ENCODE assay signal across 7 mouse cellular contexts in the genomic region with DNA sequence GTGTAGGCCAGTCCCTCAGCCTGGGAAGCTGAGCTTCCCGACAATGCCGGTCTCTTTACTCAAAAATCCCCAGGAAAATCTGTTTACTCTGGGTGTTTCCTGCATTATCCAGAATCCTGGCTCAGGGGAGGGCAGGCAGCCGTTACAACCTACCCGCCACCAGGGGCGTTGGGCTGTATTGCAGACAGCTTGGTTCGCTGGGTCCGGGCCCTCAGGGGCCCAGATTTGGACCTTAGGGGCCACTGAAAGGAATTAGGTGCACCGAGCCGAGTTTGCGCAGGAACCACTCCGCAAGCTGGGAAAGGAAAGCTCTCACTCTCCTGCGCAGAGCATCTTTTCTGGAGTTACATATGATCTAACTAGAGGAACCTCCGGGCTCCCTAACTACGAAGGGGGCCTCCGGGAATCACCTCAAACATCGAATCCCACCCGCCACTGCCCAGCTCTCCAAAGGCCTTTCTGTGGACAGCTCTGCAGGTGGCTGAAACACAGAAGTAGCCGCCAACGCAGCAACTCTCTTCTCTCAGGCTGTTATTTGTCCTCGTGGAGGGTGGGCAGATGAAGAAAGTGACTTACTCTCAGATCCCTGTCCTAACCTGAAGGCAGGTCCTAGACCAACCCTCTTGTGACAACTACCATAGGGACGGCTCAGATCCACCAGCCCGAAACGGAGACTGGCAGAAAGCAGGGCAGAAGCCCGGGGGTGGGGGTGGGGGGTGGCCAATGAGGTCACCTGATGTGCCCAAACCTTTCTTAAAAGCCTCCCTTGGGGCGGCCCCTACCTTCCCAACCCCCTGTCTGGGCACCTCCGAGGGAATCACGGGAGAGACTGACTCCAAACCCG. TPM values are rescaled to one million over a fixed set of nuclear protein-coding genes. Genes with fewer than 3 reads are reported as not detected.
DNase-seq lines count a peak whose midpoint lies in the region; ATAC-seq and TF ChIP-seq lines count a peak whose summit lies in the region.

No protein-coding gene starts in this region.

- H3K4me3 ChIP-seq in megakaryocyte, embryonic 14.5 days (replicated peaks), result peak overlapping the region; percentile 46
- H3K4me3 ChIP-seq in forebrain, embryonic 14.5 days (ENCODE audit: low read depth, low read length), result no peak overlapping the region
- no peak overlapping the region for H3K4me3 ChIP-seq in midbrain, postnatal 0 days (ENCODE audit: low read depth, low read length)

- no peak for TF ChIP-seq POLR2A in brain, embryonic 14.5 days (IDR thresholded peaks at IDR 0.05; ENCODE audit: borderline replicate concordance, extremely low read depth, insufficient read depth, insufficient read length, poor library complexity, severe bottlenecking)

- peak; percentile 47 for DNase-seq in brain, embryonic 14.5 days (ENCODE audit: low read depth)
- DNase-seq in forebrain, embryonic 14.5 days (ENCODE audit: low spot score), result peak; percentile 52
- DNase-seq in kidney, postnatal 25 days, result peak; percentile 42 to 64
- DNase-seq in midbrain, postnatal 0 days (ENCODE audit: low spot score), result no peak

- H3K27me3 ChIP-seq in megakaryocyte, embryonic 14.5 days (replicated peaks), result peaks cover 67% of the 10 kb centered on the region
- H3K27me3 ChIP-seq in forebrain, embryonic 14.5 days (replicated peaks; ENCODE audit: control insufficient read depth, insufficient read depth, low read length), result peaks cover 33% of the 10 kb centered on the region
- peaks cover 11% of the 10 kb centered on the region; the same call in 1 of the 2 replicates for H3K27me3 ChIP-seq in midbrain, postnatal 0 days (ENCODE audit: insufficient read depth, low read length)

- H3K9ac ChIP-seq in forebrain, embryonic 14.5 days (ENCODE audit: low read length), result no peak overlapping the region
- H3K9ac ChIP-seq in midbrain, postnatal 0 days (replicated peaks; ENCODE audit: low read length, poor library complexity, severe bottlenecking), result no peak overlapping the region

- peaks cover 5% of the 10 kb centered on the region for H3K36me3 ChIP-seq in megakaryocyte, embryonic 14.5 days (replicated peaks; ENCODE audit: low read length)
- no peaks in the 10 kb centered on the region for H3K36me3 ChIP-seq in forebrain, embryonic 14.5 days (ENCODE audit: control insufficient read depth, insufficient read depth, low read length)
- no peaks in the 10 kb centered on the region for H3K36me3 ChIP-seq in midbrain, postnatal 0 days (ENCODE audit: insufficient read depth, low read length)

- no peak overlapping the region for H3K4me2 ChIP-seq in forebrain, embryonic 14.5 days (ENCODE audit: low read length)
- no peak overlapping the region for H3K4me2 ChIP-seq in midbrain, postnatal 0 days (ENCODE audit: low read depth, low read length, poor library complexity, severe bottlenecking)

- ATAC-seq in megakaryocyte, adult 5-6 weeks (ENCODE audit: poor library complexity, severe bottlenecking), result no peak
- no peak for ATAC-seq in forebrain, embryonic 14.5 days
- no peak for ATAC-seq in midbrain, postnatal 0 days (ENCODE audit: low FRiP score)
- ATAC-seq in monocyte, adult 5-6 weeks (replicated peaks; ENCODE audit: insufficient number of reproducible peaks, low FRiP score, low TSS enrichment, poor library complexity, severe bottlenecking), result no peak

- WGBS in forebrain, embryonic 14.5 days, result 3% methylated on average over 28 of the region's 28 CpGs
- 2% methylated on average over 28 of the region's 28 CpGs for WGBS in midbrain, postnatal 0 days

- H3K4me1 ChIP-seq in megakaryocyte, embryonic 14.5 days, result peaks cover 66% of the 10 kb centered on the region
- peaks cover 24% of the 10 kb centered on the region for H3K4me1 ChIP-seq in forebrain, embryonic 14.5 days (ENCODE audit: control insufficient read depth, insufficient read depth, low read length)
- peaks cover 9% of the 10 kb centered on the region; the same call in 1 of the 2 replicates for H3K4me1 ChIP-seq in midbrain, postnatal 0 days (ENCODE audit: insufficient read depth, low read length)

- H3K9me3 ChIP-seq in megakaryocyte, embryonic 14.5 days, result no peaks in the 10 kb centered on the region
- no peaks in the 10 kb centered on the region for H3K9me3 ChIP-seq in forebrain, embryonic 14.5 days (replicated peaks; ENCODE audit: control insufficient read depth, low read length)
- H3K9me3 ChIP-seq in midbrain, postnatal 0 days (ENCODE audit: low read length), result no peaks in the 10 kb centered on the region

- peak; percentile 61; the same call in 1 of the 2 replicates for TF ChIP-seq CTCF in brain, embryonic 14.5 days (IDR thresholded peaks at IDR 0.05; ENCODE audit: borderline replicate concordance, extremely low read depth, insufficient read depth, insufficient read length)
- TF ChIP-seq CTCF in midbrain, postnatal 0 days (IDR thresholded peaks at IDR 0.05), result peak; percentile 55

- no peak overlapping the region for H3K27ac ChIP-seq in forebrain, embryonic 14.5 days (ENCODE audit: low read depth, low read length)
- no peak overlapping the region for H3K27ac ChIP-seq in midbrain, postnatal 0 days (ENCODE audit: low read depth, low read length)

RNA-seq across cellular contexts. Expression of a gene that starts 2.6 kb away (rescaled TPM):
- 49.2 and 111 TPM in 2 replicates for polyA plus RNA-seq in megakaryocyte, embryonic 14.5 days (2012; ENCODE audit: insufficient read depth, low replicate concordance)
- total RNA-seq in megakaryocyte, adult 5-6 weeks (2015), result 15.3 and 15.5 TPM in 2 replicates
- 18.0 and 18.4 TPM in 2 replicates for total RNA-seq in megakaryocyte, adult 5-6 weeks (2017)
- 30.0 and 34.7 TPM in 2 replicates for polyA plus RNA-seq in brain, embryonic 14.5 days (2012; rRNA removed)
- 9.3 and 14.5 TPM in 2 replicates for polyA plus RNA-seq in forebrain, embryonic 14.5 days (2014; fragmentation: Nextera tagmentation; extraction: Ambion mirVana)
- total RNA-seq in midbrain, postnatal 0 days (2014; rRNA removed), result 48.6 and 53.4 TPM in 2 replicates
- polyA plus RNA-seq in midbrain, postnatal 0 days (2015; fragmentation: Nextera tagmentation; extraction: Ambion mirVana), result 30.5 TPM in 2 replicates
- total RNA-seq in monocyte, adult 5-6 weeks (2017), result 35.2 to 45.8 TPM (median 42.2 TPM) in 3 replicates

RNA-seq across cellular contexts. Expression of a gene that starts 47.8 kb away (rescaled TPM):
- polyA plus RNA-seq in megakaryocyte, embryonic 14.5 days (2012; ENCODE audit: insufficient read depth, low replicate concordance), result 2.7 and 7.4 TPM in 2 replicates
- total RNA-seq in megakaryocyte, adult 5-6 weeks (2015), result 3.2 and 5.6 TPM in 2 replicates
- total RNA-seq in megakaryocyte, adult 5-6 weeks (2017), result 3.0 and 3.6 TPM in 2 replicates
- 6.5 and 10.4 TPM in 2 replicates for polyA plus RNA-seq in brain, embryonic 14.5 days (2012; rRNA removed)
- polyA plus RNA-seq in forebrain, embryonic 14.5 days (2014; fragmentation: Nextera tagmentation; extraction: Ambion mirVana), result 12.8 and 15.0 TPM in 2 replicates
- total RNA-seq in midbrain, postnatal 0 days (2014; rRNA removed), result 14.9 and 15.5 TPM in 2 replicates
- polyA plus RNA-seq in midbrain, postnatal 0 days (2015; fragmentation: Nextera tagmentation; extraction: Ambion mirVana), result 6.8 and 7.6 TPM in 2 replicates
- 2.7 to 7.3 TPM (median 4.7 TPM) in 3 replicates for total RNA-seq in monocyte, adult 5-6 weeks (2017)
